Mouse (Mus musculus): ENCODE data around the gene Slc5a5.

GRCm38 (mm10) chr8:70853863-70854262 is 38.7 kb downstream of the Slc5a5 start:
- TF ChIP-seq SIN3A (IDR thresholded peaks at IDR 0.05; ENCODE audit: low read length) (no peak), CTCF (conservative IDR thresholded peaks at IDR 0.05 in 1 of 2, IDR thresholded peaks at IDR 0.05 in 1 of 2; ENCODE audit: low read depth in 2 of 2, low read length in 2 of 2) (no peak), ZC3H11A (IDR thresholded peaks at IDR 0.05; ENCODE audit: low read depth, low read length) (no peak), MAX (IDR thresholded peaks at IDR 0.05; ENCODE audit: low read length) (no peak), RCOR1 (conservative IDR thresholded peaks at IDR 0.05; ENCODE audit: low read depth, low read length) (no peak), SMC3 (IDR thresholded peaks at IDR 0.05; ENCODE audit: low read depth, low read length) (no peak), BHLHE40 (IDR thresholded peaks at IDR 0.05; ENCODE audit: low read depth, low read length) (no peak), JUN (IDR thresholded peaks at IDR 0.05; ENCODE audit: insufficient read depth, low read depth, low read length) (no peak), NELFE (IDR thresholded peaks at IDR 0.05; ENCODE audit: low read depth, low read length) (no peak), KAT2A (IDR thresholded peaks at IDR 0.05; ENCODE audit: insufficient replicate concordance, low read length) (no peak), ZNF384 (IDR thresholded peaks at IDR 0.05; ENCODE audit: low read depth, low read length) (no peak), GABPA (IDR thresholded peaks at IDR 0.05; ENCODE audit: insufficient replicate concordance, low read depth, low read length) (no peak)
